Mouse (Mus musculus): ENCODE results near the gene Myt1. TPM values are rescaled to one million over a fixed set of nuclear protein-coding genes. Genes with fewer than 3 reads are reported as not detected.

Myt1 gene
- total RNA-seq, 2 experiments from 2014 or later, result 20.4 to 21.3 TPM

Other genes with a start within 250 kb of the Myt1 start
- gene Dnajc5, start 242.8 kb upstream of the Myt1 start, total RNA-seq (2021), result 100 to 1,000 TPM; 300 to 308 TPM
- gene Uckl1, start 178.4 kb upstream of the Myt1 start, total RNA-seq (2021), result 10 to 100 TPM; 41.2 to 42.9 TPM
- 10 to 100 TPM; 48.3 to 51.3 TPM for gene Prpf6, start 171.5 kb upstream of the Myt1 start, total RNA-seq (2021)
- gene Zfp512b, start 170.5 kb upstream of the Myt1 start, total RNA-seq (2021), result 100 to 1,000 TPM; 112 to 121 TPM
- 10 to 100 TPM; 20.2 to 22.0 TPM for gene Samd10, start 164.1 kb upstream of the Myt1 start, total RNA-seq (2021)
- gene Gm29797, start 106.3 kb upstream of the Myt1 start, total RNA-seq (2021), result under 1 TPM in 1 of 2 experiments, not detected in 1; 0.78 TPM
- gene Sox18, start 91.7 kb upstream of the Myt1 start, total RNA-seq (2021), result 10 to 100 TPM; 10.6 to 14.7 TPM
- gene Tcea2, start 83.0 kb upstream of the Myt1 start, total RNA-seq (2021), result 10 to 100 TPM; 60.0 to 62.9 TPM
- 10 to 100 TPM; 39.6 to 42.3 TPM for gene Rgs19, start 69.4 kb upstream of the Myt1 start, total RNA-seq (2021)
- gene Lkaaear1, start 64.9 kb upstream of the Myt1 start, total RNA-seq (2021), result not detected
- 10 to 100 TPM; 64.5 to 65.5 TPM for gene Oprl1, start 48.3 kb upstream of the Myt1 start, total RNA-seq (2021)
- 10 to 100 TPM; 65.9 to 69.4 TPM for gene Pcmtd2, start 74.5 kb downstream of the Myt1 start, total RNA-seq (2021)
- gene Polr3k, start 101.0 kb downstream of the Myt1 start, total RNA-seq (2021), result 10 to 100 TPM; 29.3 to 31.4 TPM
- gene Gm14496, start 227.8 kb downstream of the Myt1 start, total RNA-seq (2021), result not detected